Mouse (Mus musculus): ENCODE data around the gene Cnr1. TPM values are rescaled to one million over a fixed set of nuclear protein-coding genes. Genes with fewer than 3 reads are reported as not detected.

Cnr1 gene
- polyA plus RNA-seq (2012; rRNA removed) = 1.6 TPM in 2 replicates

GRCm38 (mm10) chr4:33924234-33924888 is at the start of gene Cnr1:
Gene Cnr1, plus strand, starts transcription at chr4:33924593.
- H3K36me3 ChIP-seq (ENCODE audit: control insufficient read depth, insufficient read depth, low read length) = no peaks in the 10 kb centered on the region
- H3K27ac ChIP-seq (ENCODE audit: control insufficient read depth, insufficient read depth, low read depth, low read length) = no peak within 1 kb of the TSS
- H3K4me3 ChIP-seq (ENCODE audit: control insufficient read depth, low read depth, low read length) = peak within 1 kb of the TSS; percentile 84
- no peaks in the 10 kb centered on the region for H3K27me3 ChIP-seq (ENCODE audit: control insufficient read depth, insufficient read depth, low read length)
- TF ChIP-seq CTCF (IDR thresholded peaks at IDR 0.05; ENCODE audit: control insufficient read depth, insufficient read depth, insufficient replicate concordance, low read depth, low read length) (no peak), POLR2A (IDR thresholded peaks at IDR 0.05; ENCODE audit: control insufficient read depth, low read depth, low read length) (no peak)
- peaks cover 12% of the 10 kb centered on the region for H3K4me1 ChIP-seq (ENCODE audit: control insufficient read depth, insufficient read depth, low read length)

- Histone ChIP-seq H3K4me3 (ENCODE audit: control insufficient read depth, low read depth, low read length) (no peak overlapping the region), H3K36me3 (ENCODE audit: control insufficient read depth, insufficient read depth, low read length) (no peaks in the 10 kb centered on the region), H3K27me3 (ENCODE audit: control insufficient read depth, insufficient read depth, low read length) (no peaks in the 10 kb centered on the region), H3K27ac (ENCODE audit: control insufficient read depth, insufficient read depth, low read depth, low read length) (no peak overlapping the region), H3K4me1 (ENCODE audit: control insufficient read depth, insufficient read depth, low read length) (no peaks in the 10 kb centered on the region)
- no peak for TF ChIP-seq POLR2A (IDR thresholded peaks at IDR 0.05; ENCODE audit: control insufficient read depth, low read depth, low read length)
- TF ChIP-seq CTCF (IDR thresholded peaks at IDR 0.05; ENCODE audit: control insufficient read depth, insufficient read depth, insufficient replicate concordance, low read depth, low read length) = no peak
Measured at GRCm38 (mm10) chr4:33879944-33880343, 44.4 kb upstream of the Cnr1 start.

- Histone ChIP-seq H3K4me1 (ENCODE audit: control insufficient read depth, insufficient read depth, low read length) (no peaks in the 10 kb centered on the region), H3K36me3 (ENCODE audit: control insufficient read depth, insufficient read depth, low read length) (no peaks in the 10 kb centered on the region), H3K27ac (ENCODE audit: control insufficient read depth, insufficient read depth, low read depth, low read length) (no peak overlapping the region), H3K4me3 (ENCODE audit: control insufficient read depth, low read depth, low read length) (no peak overlapping the region), H3K27me3 (ENCODE audit: control insufficient read depth, insufficient read depth, low read length) (no peaks in the 10 kb centered on the region)
- TF ChIP-seq POLR2A (IDR thresholded peaks at IDR 0.05; ENCODE audit: control insufficient read depth, low read depth, low read length) (no peak), CTCF (IDR thresholded peaks at IDR 0.05; ENCODE audit: control insufficient read depth, insufficient read depth, insufficient replicate concordance, low read depth, low read length) (no peak)
Measured at GRCm38 (mm10) chr4:33886026-33886425, 38.4 kb upstream of the Cnr1 start.

DNA sequence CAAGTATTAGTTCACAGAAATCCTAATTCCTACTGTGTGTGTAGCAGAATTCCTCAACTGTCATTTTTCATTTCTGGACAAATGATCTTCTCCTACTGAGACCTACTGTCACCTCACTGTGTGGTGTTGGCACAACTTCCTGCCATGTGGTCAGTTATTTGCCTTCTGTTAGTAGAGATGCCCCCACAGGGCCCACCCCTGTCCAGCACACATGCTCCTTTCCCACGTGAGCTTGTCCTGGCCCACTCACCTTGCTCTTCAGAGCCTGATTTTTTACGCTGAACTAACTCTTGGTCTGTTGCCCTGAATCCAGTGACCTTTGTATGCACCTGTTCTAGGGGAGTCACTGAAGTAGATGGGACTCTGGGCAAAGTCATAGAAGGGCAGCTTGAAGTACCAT is 34.4 kb upstream of the Cnr1 start:
- no peak for TF ChIP-seq POLR2A (IDR thresholded peaks at IDR 0.05; ENCODE audit: control insufficient read depth, low read depth, low read length)
- TF ChIP-seq CTCF (IDR thresholded peaks at IDR 0.05; ENCODE audit: control insufficient read depth, insufficient read depth, insufficient replicate concordance, low read depth, low read length) = no peak
- Histone ChIP-seq H3K27ac (ENCODE audit: control insufficient read depth, insufficient read depth, low read depth, low read length) (no peak overlapping the region), H3K4me3 (ENCODE audit: control insufficient read depth, low read depth, low read length) (no peak overlapping the region), H3K36me3 (ENCODE audit: control insufficient read depth, insufficient read depth, low read length) (no peaks in the 10 kb centered on the region), H3K4me1 (ENCODE audit: control insufficient read depth, insufficient read depth, low read length) (peaks cover 8% of the 10 kb centered on the region), H3K27me3 (ENCODE audit: control insufficient read depth, insufficient read depth, low read length) (no peaks in the 10 kb centered on the region)

DNA sequence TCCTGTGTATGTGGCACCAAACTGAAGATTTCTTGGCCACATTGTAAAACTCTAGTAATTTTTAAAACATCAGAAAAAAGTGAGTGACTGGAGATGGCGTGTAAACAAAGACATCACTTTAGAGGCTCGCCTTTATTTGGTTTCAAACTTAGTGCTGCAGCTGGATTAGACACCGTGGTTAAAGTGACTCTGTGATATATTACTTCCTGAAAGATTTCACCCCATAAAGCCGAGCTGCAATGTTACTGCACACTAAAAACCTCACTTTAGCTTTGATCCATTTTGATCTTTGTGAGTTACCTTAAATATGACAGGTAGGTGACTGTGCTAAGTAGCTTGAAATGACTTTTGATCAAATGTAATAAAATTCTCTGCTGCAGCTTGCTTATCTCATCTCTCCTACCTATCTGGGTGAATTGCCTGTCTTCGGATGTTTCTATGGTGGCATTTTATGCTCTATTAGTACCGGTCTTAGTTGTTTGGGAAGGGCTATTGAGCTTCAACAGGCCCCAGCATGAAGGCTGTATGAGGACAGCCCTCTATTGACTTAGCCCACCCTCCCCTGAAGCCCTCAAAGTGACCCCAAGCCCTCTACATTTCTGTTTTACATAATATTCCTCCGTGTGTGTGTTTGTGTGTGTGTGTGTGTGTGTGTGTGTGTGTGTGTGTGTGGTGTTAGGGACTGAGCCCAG is 32.1 kb upstream of the Cnr1 start:
- TF ChIP-seq POLR2A (IDR thresholded peaks at IDR 0.05; ENCODE audit: control insufficient read depth, low read depth, low read length) (no peak), CTCF (IDR thresholded peaks at IDR 0.05; ENCODE audit: control insufficient read depth, insufficient read depth, insufficient replicate concordance, low read depth, low read length) (no peak)
- no peaks in the 10 kb centered on the region for H3K36me3 ChIP-seq (ENCODE audit: control insufficient read depth, insufficient read depth, low read length)
- peaks cover 10% of the 10 kb centered on the region for H3K4me1 ChIP-seq (ENCODE audit: control insufficient read depth, insufficient read depth, low read length)

GRCm38 (mm10) chr4:33893841-33894240 is 30.6 kb upstream of the Cnr1 start:
- Histone ChIP-seq H3K4me3 (ENCODE audit: control insufficient read depth, low read depth, low read length) (no peak overlapping the region), H3K36me3 (ENCODE audit: control insufficient read depth, insufficient read depth, low read length) (no peaks in the 10 kb centered on the region), H3K27ac (ENCODE audit: control insufficient read depth, insufficient read depth, low read depth, low read length) (no peak overlapping the region), H3K4me1 (ENCODE audit: control insufficient read depth, insufficient read depth, low read length) (peaks cover 10% of the 10 kb centered on the region), H3K27me3 (ENCODE audit: control insufficient read depth, insufficient read depth, low read length) (no peaks in the 10 kb centered on the region)
- TF ChIP-seq CTCF (IDR thresholded peaks at IDR 0.05; ENCODE audit: control insufficient read depth, insufficient read depth, insufficient replicate concordance, low read depth, low read length) (no peak), POLR2A (IDR thresholded peaks at IDR 0.05; ENCODE audit: control insufficient read depth, low read depth, low read length) (no peak)

More for the DNA sequence above, 32.1 kb upstream of the Cnr1 start:
- Histone ChIP-seq H3K27ac (ENCODE audit: control insufficient read depth, insufficient read depth, low read depth, low read length) (no peak overlapping the region), H3K4me3 (ENCODE audit: control insufficient read depth, low read depth, low read length) (no peak overlapping the region), H3K27me3 (ENCODE audit: control insufficient read depth, insufficient read depth, low read length) (no peaks in the 10 kb centered on the region)

GRCm38 (mm10) chr4:33895046-33895445 is 29.3 kb upstream of the Cnr1 start:
- TF ChIP-seq POLR2A (IDR thresholded peaks at IDR 0.05; ENCODE audit: control insufficient read depth, low read depth, low read length) (no peak), CTCF (IDR thresholded peaks at IDR 0.05; ENCODE audit: control insufficient read depth, insufficient read depth, insufficient replicate concordance, low read depth, low read length) (no peak)
- no peaks in the 10 kb centered on the region for H3K36me3 ChIP-seq (ENCODE audit: control insufficient read depth, insufficient read depth, low read length)
- no peak overlapping the region for H3K4me3 ChIP-seq (ENCODE audit: control insufficient read depth, low read depth, low read length)
- H3K4me1 ChIP-seq (ENCODE audit: control insufficient read depth, insufficient read depth, low read length) = peaks cover 10% of the 10 kb centered on the region
- no peaks in the 10 kb centered on the region for H3K27me3 ChIP-seq (ENCODE audit: control insufficient read depth, insufficient read depth, low read length)
- H3K27ac ChIP-seq (ENCODE audit: control insufficient read depth, insufficient read depth, low read depth, low read length) = no peak overlapping the region
